In the genomic region with DNA sequence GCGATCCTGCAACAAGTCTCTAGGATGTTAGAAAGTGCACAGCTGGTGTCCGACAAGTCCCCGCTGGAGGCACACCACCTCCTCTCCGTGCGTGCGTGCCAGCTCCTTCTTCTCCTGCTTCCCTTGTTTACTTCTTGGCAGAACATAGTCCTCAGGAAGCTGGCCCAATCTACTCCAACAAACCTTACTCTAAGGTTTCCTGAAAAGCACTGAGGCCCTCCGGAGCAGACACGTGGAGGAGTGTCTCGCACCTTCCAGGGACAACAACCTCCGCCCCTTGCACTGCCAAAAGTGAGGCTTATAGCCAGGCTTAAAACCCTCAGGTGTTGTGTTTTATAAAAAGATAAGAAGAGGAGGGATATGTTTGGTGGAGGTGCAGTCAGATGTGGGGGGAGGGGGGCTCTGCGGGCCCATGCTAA, we compare ENCODE assay signal across 9 mouse cellular contexts. TPM values are rescaled to one million over a fixed set of nuclear protein-coding genes. Genes with fewer than 3 reads are reported as not detected.
DNase-seq lines count a peak whose midpoint lies in the region; ATAC-seq and TF ChIP-seq lines count a peak whose summit lies in the region.
"Had no signal": no experiment of that assay in that cellular context is flagged by ENCODE, and none has a peak within 500 bp of the region (broad histone marks: within the 10 kb centered on the region; RNA-seq: fewer than 3 reads in every experiment).

No protein-coding gene starts in this region.

- ATAC-seq in heart, postnatal 0 days (ENCODE audit: insufficient read depth, low read depth): peak; percentile 38
- ATAC-seq in midbrain, embryonic 16.5 days: 0 out of 2 replicates have a peak, but pooled peaks have one; percentile 7

- H3K4me2 ChIP-seq in heart, postnatal 0 days (ENCODE audit: low read depth, low read length): peak overlapping the region; percentile 37
- H3K4me2 ChIP-seq in midbrain, embryonic 16.5 days (ENCODE audit: low read length): no peak overlapping the region

- H3K27me3 ChIP-seq in heart, postnatal 0 days (ENCODE audit: control insufficient read depth, insufficient read depth, low read length): no peaks in the 10 kb centered on the region
- H3K27me3 ChIP-seq in midbrain, embryonic 16.5 days (ENCODE audit: control insufficient read depth, insufficient read depth, low read depth, low read length): no peaks in the 10 kb centered on the region

- no peaks in the 10 kb centered on the region for H3K9me3 ChIP-seq in heart, postnatal 0 days (replicated peaks; ENCODE audit: control insufficient read depth, low read length)
- H3K9me3 ChIP-seq in midbrain, embryonic 16.5 days (replicated peaks; ENCODE audit: control insufficient read depth, low read length, poor library complexity, severe bottlenecking): no peaks in the 10 kb centered on the region

- 0 out of 2 replicates have a peak overlapping the region, but pooled peaks have one; percentile 12 for H3K9ac ChIP-seq in heart, postnatal 0 days (replicated peaks; ENCODE audit: low read depth, low read length)
- no peak overlapping the region for H3K9ac ChIP-seq in midbrain, embryonic 16.5 days (ENCODE audit: low read depth, low read length)

- peak; percentile 14 to 49 for DNase-seq in left cerebral cortex, postnatal 14 days (ENCODE audit: low spot score in 2 of 2)
- no peak for DNase-seq in left cerebral cortex, adult 11 months (ENCODE audit: low spot score)
- DNase-seq in embryo, embryonic 9.5 days (ENCODE audit: extremely low spot score): peak; percentile 36
- DNase-seq in heart, postnatal 0 days (ENCODE audit: low spot score): peak; percentile 46
- DNase-seq in kidney, postnatal 4 days: peak; percentile 30 to 57
- DNase-seq in layer of hippocampus, postnatal 36 days: no peak
- DNase-seq in cerebellum, adult 18-20 months: no peak

- no peak for TF ChIP-seq CTCF in heart, postnatal 0 days (IDR thresholded peaks at IDR 0.05; ENCODE audit: low read depth)

- no peaks in the 10 kb centered on the region for H3K36me3 ChIP-seq in heart, postnatal 0 days (replicated peaks; ENCODE audit: control insufficient read depth, insufficient read depth, low read length)
- H3K36me3 ChIP-seq in midbrain, embryonic 16.5 days (ENCODE audit: control insufficient read depth, insufficient read depth, low read length): no peaks in the 10 kb centered on the region

- no peak for TF ChIP-seq EP300 in heart, postnatal 0 days (IDR thresholded peaks at IDR 0.05; ENCODE audit: low read depth)

- H3K27ac ChIP-seq in heart, postnatal 0 days (ENCODE audit: low read depth): peak overlapping the region; percentile 89
- no peak overlapping the region for H3K27ac ChIP-seq in midbrain, embryonic 16.5 days (ENCODE audit: low read length)
- H3K27ac ChIP-seq: left cerebral cortex, adult 2 months had no signal

- H3K4me1 ChIP-seq in heart, postnatal 0 days (ENCODE audit: control insufficient read depth, insufficient read depth): peaks cover 23% of the 10 kb centered on the region
- peaks cover 7% of the 10 kb centered on the region for H3K4me1 ChIP-seq in midbrain, embryonic 16.5 days (ENCODE audit: control insufficient read depth, insufficient read depth, low read length)

- peak overlapping the region; percentile 11 for H3K4me3 ChIP-seq in heart, postnatal 0 days (ENCODE audit: low read depth, low read length)
- no peak overlapping the region for H3K4me3 ChIP-seq in midbrain, embryonic 16.5 days (ENCODE audit: low read depth, low read length)
- H3K4me3 ChIP-seq: left cerebral cortex, adult 2 months had no signal

- intact Hi-C loops in left cerebral cortex, postnatal 14 days (cut with DNase I): no loop called here

- 16% methylated on average over 11 of the region's 11 CpGs for WGBS in heart, postnatal 0 days
- WGBS in midbrain, embryonic 16.5 days: 17% methylated on average over 11 of the region's 11 CpGs

RNA-seq across cellular contexts. Expression of gene Ripor2, which starts 21.6 kb away (rescaled TPM):
- 10 to 100 TPM; 74.2 to 75.5 TPM for total RNA-seq in left cerebral cortex, postnatal 14 days (2021)
- total RNA-seq in heart, postnatal 0 days (2014; rRNA removed; ENCODE audit: low replicate concordance): 31.7 and 44.4 TPM in 2 replicates
- 12.6 and 17.5 TPM in 2 replicates for polyA plus RNA-seq in heart, postnatal 0 days (2015; fragmentation: Nextera tagmentation; extraction: Ambion mirVana)
- polyA plus RNA-seq in midbrain, embryonic 16.5 days (2015; fragmentation: Nextera tagmentation; extraction: Ambion mirVana): 31.8 and 33.8 TPM in 2 replicates
- total RNA-seq in layer of hippocampus, postnatal 36 days (2021): 10 to 100 TPM; 75.7 to 81.1 TPM

Comparison
In these comparisons a context has a peak if more than half of its experiments do, and no peak if none do; other contexts are left out.
1. DNase-seq: peak in left cerebral cortex, postnatal 14 days (2 of 2), embryo, embryonic 9.5 days (single experiment), heart, postnatal 0 days (single experiment) and kidney, postnatal 4 days (2 of 2); none in left cerebral cortex, adult 11 months (single experiment), layer of hippocampus, postnatal 36 days (0 of 2) and cerebellum, adult 18-20 months (0 of 2).